Mouse (Mus musculus): ENCODE data around the gene Srcap. TPM values are rescaled to one million over a fixed set of nuclear protein-coding genes. Genes with fewer than 3 reads are reported as not detected.

The Srcap gene
- polyA plus RNA-seq, 1 experiment from 2014 or later = 25.3 TPM

DNA sequence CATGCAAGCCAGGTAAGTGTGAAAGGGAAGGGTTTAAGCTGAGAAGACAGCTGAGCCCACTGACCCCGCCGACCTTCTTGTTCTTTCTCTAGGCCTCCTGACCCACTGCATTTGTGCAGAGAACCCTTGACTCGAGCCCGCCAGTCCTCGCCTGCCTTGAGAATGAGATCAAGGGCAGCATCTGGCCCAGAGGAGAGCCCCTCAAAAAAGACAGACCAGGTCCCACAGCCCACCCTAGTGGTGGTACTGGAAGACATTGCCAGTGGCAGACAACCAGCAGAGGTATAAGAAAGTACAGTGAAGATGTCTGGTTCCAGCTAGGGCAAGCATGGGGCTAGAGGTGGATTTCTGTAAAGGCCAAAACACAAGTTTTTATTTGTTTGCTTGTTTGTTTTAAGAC, 38.1 kb upstream of the Srcap start:
- ATAC-seq (no peak), DNase-seq (ENCODE audit: low spot score) (peak; percentile 11)
- H3K27ac ChIP-seq (ENCODE audit: low read depth, low read length) = no peak overlapping the region
- peaks cover 40% of the 10 kb centered on the region for H3K36me3 ChIP-seq (ENCODE audit: control insufficient read depth, insufficient read depth, low read length)
- no peaks in the 10 kb centered on the region for H3K9me3 ChIP-seq (replicated peaks; ENCODE audit: control insufficient read depth, low read length)
- H3K4me3 ChIP-seq (ENCODE audit: low read depth, low read length) = no peak overlapping the region
- WGBS = 85% methylated on average over 5 of the region's 5 CpGs
- no peak overlapping the region for H3K4me2 ChIP-seq (ENCODE audit: low read length)
- H3K27me3 ChIP-seq (replicated peaks; ENCODE audit: control insufficient read depth, insufficient read depth, low read length) = no peaks in the 10 kb centered on the region
- H3K4me1 ChIP-seq (ENCODE audit: control insufficient read depth, insufficient read depth, low read length) = peaks cover 22% of the 10 kb centered on the region
- no peak overlapping the region for H3K9ac ChIP-seq (ENCODE audit: low read length)

DNA sequence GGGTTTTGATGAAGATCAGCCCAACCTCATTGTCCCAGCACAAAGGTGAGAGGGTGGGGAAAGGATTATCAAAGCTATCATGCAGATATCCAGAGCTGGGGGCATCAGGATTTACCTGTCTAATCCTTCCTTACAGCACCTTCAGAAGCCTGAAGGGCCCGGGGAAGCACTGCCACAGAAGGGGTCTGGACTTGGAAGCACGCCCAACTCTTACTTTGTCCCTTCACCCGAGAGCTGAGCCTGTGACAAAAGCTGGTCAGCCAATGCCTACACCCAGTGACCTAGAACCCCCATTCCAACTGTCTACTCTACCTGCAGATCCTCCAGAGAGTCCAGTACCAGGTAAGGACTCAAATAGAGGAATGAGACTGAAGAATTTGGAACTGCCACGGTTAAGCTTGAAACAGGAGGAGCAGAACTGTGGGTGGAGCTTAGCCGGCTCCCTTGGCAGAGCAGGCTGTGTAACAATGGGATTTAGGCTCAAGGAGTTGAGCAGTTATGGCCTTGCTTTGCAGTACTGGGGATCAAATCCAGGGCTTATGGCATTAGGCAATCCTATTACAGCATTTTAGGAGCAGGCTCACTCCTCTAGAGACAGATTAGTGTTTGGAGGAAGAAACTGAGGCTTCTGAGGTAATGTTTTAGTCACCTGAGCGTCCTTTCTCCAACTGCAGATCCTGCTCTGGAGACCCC, 37.3 kb upstream of the Srcap start:
- no peak overlapping the region for H3K4me2 ChIP-seq (ENCODE audit: low read length)
- no peaks in the 10 kb centered on the region for H3K9me3 ChIP-seq (replicated peaks; ENCODE audit: control insufficient read depth, low read length)
- no peak overlapping the region for H3K9ac ChIP-seq (ENCODE audit: low read length)
- peaks cover 19% of the 10 kb centered on the region for H3K4me1 ChIP-seq (ENCODE audit: control insufficient read depth, insufficient read depth, low read length)
- no peak overlapping the region for H3K4me3 ChIP-seq (ENCODE audit: low read depth, low read length)
- 69% methylated on average over 6 of the region's 6 CpGs for WGBS
- ATAC-seq (no peak), DNase-seq (ENCODE audit: low spot score) (no peak)
- peaks cover 40% of the 10 kb centered on the region for H3K36me3 ChIP-seq (ENCODE audit: control insufficient read depth, insufficient read depth, low read length)
- H3K27me3 ChIP-seq (replicated peaks; ENCODE audit: control insufficient read depth, insufficient read depth, low read length) = no peaks in the 10 kb centered on the region
- no peak overlapping the region for H3K27ac ChIP-seq (ENCODE audit: low read depth, low read length)

DNA sequence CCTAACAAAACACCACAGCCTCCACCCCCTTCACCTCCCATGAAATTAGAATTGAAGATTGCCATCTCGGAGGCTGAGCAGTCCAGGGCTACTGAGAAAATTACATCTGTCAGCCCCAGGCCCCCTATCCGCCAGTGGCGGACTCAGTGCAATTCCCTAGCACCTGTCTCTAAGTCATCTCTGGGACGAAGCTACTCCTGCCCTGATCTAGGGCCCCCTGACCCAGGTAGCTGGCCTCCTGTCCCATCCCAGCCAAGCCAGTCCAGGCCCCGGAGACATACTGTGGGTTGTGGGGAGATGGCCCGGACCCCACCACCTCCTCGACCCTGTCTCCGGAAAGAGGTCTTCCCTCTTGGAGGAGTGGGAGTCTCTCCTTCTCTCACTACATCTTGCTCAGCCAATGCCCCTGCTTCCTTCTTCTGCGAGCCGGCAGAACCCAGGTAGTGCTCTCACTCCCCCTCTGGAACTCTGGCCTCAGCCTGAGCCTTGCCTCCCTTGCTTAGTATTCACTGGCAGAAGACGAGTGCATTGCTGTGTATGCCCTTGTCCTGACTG, 36.5 kb upstream of the Srcap start:
- Histone ChIP-seq H3K4me3 (ENCODE audit: low read depth, low read length) (no peak overlapping the region), H3K9me3 (replicated peaks; ENCODE audit: control insufficient read depth, low read length) (no peaks in the 10 kb centered on the region), H3K4me1 (ENCODE audit: control insufficient read depth, insufficient read depth, low read length) (peaks cover 20% of the 10 kb centered on the region), H3K36me3 (ENCODE audit: control insufficient read depth, insufficient read depth, low read length) (peaks cover 40% of the 10 kb centered on the region), H3K27ac (ENCODE audit: low read depth, low read length) (no peak overlapping the region), H3K4me2 (ENCODE audit: low read length) (no peak overlapping the region), H3K9ac (ENCODE audit: low read length) (no peak overlapping the region), H3K27me3 (replicated peaks; ENCODE audit: control insufficient read depth, insufficient read depth, low read length) (no peaks in the 10 kb centered on the region)
- ATAC-seq (no peak), DNase-seq (ENCODE audit: low spot score) (no peak)
- WGBS = 97% methylated on average over 11 of the region's 11 CpGs

DNA sequence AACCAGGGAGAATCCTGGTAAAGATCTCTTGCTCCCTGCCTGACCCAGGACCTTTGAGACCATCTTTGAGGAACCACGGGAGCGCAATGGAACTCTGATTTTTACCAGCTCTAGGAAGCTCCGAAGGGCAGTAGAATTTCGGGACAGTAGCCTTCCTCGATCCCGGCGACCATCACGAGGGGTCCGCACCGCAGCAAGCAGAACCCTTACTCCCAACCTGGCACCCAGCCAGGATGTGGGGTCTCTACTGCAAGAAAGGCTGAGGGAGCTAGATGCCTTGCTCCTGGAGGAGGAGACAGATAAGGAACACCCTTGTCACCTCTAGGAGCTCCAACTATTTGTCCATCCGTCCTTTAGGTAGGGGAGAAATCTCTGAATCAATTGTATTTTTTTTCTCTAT, 35.4 kb upstream of the Srcap start:
- H3K4me1 ChIP-seq (ENCODE audit: control insufficient read depth, insufficient read depth, low read length) = peaks cover 28% of the 10 kb centered on the region
- H3K27me3 ChIP-seq (replicated peaks; ENCODE audit: control insufficient read depth, insufficient read depth, low read length) = no peaks in the 10 kb centered on the region
- peaks cover 51% of the 10 kb centered on the region for H3K36me3 ChIP-seq (ENCODE audit: control insufficient read depth, insufficient read depth, low read length)
- no peak overlapping the region for H3K4me2 ChIP-seq (ENCODE audit: low read length)
- H3K9me3 ChIP-seq (replicated peaks; ENCODE audit: control insufficient read depth, low read length) = no peaks in the 10 kb centered on the region
- ATAC-seq = no peak
- WGBS = 95% methylated on average over 11 of the region's 11 CpGs
- no peak overlapping the region for H3K27ac ChIP-seq (ENCODE audit: low read depth, low read length)
- no peak overlapping the region for H3K4me3 ChIP-seq (ENCODE audit: low read depth, low read length)
- no peak overlapping the region for H3K9ac ChIP-seq (ENCODE audit: low read length)
- DNase-seq (ENCODE audit: low spot score) = no peak

DNA sequence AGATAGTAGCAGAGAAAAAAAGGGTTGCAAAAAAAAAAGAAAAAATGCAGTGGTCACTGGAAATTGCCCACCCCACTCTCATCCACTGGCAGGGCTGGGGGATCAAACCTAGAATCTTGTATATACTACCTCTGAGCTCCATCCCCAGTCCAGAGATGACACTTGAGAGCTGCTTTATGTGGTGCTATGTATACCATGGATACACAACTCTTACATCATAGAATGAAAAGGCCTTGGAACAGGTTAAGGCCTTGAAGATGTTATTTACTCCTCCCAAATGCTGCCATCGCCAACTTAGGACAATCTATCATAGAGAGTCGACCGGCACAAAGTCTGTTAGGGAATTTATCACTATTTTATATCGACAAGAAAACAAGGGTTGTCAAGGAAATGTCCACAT, 34.9 kb upstream of the Srcap start:
- Histone ChIP-seq H3K4me3 (ENCODE audit: low read depth, low read length) (no peak overlapping the region; the same call in 1 of the 2 replicates), H3K9me3 (replicated peaks; ENCODE audit: control insufficient read depth, low read length) (no peaks in the 10 kb centered on the region), H3K27me3 (replicated peaks; ENCODE audit: control insufficient read depth, insufficient read depth, low read length) (no peaks in the 10 kb centered on the region), H3K9ac (ENCODE audit: low read length) (no peak overlapping the region), H3K4me1 (ENCODE audit: control insufficient read depth, insufficient read depth, low read length) (peaks cover 28% of the 10 kb centered on the region), H3K27ac (ENCODE audit: low read depth, low read length) (0 out of 2 replicates have a peak overlapping the region, but pooled peaks have one; percentile 96), H3K36me3 (ENCODE audit: control insufficient read depth, insufficient read depth, low read length) (peaks cover 56% of the 10 kb centered on the region), H3K4me2 (ENCODE audit: low read length) (peak overlapping the region; percentile 99; the same call in 1 of the 2 replicates)
- DNase-seq (ENCODE audit: low spot score) (no peak), ATAC-seq (no peak)
- WGBS = 86% methylated on average over 4 of the region's 4 CpGs

DNA sequence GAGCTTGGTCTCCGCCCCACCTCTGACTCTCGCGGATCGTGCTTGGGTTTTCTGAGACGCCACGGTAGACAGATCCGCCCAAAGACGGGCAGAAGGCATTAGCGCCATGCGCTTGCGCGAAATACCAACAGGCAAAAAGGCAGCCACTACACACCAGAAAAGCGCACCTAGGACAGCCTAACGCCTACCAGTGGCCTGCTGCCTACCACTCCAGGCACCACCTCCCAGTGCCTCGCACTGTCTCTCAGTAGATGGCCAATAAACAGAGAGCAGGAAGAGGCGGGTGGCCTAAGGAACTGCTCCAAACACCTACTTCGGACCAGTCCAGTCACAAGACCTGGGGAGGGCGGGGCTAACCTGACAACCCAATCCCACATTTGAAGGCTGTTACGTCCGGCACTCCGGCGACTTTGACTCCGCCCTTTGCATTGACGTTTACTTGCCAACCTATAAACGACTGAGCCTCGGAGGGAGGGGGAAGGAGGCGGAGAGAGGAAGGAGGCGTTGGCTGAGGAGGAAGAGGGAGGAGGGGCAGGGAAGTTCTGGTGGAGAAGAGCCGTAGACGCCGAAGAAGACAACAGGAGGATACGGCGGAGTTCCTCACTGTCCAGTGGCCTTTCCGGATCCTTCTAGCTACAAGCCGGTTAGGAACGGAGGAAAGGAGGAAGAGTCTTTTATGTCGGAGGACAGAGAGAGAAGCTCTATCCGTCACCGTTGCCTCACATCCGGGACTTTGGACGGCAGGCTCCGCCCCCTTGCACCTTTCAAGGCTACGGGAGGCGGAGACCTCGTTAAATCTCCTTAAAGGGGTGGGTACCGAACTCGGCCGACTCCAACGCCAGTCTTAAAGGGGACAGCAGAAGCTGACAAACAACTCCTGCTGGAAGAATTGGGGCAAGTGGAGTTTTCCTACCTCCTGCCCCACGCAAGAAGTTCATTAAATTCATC, 33.8 kb upstream of the Srcap start:
- peak; percentile 99 for DNase-seq (ENCODE audit: low spot score)
- no peaks in the 10 kb centered on the region for H3K27me3 ChIP-seq (replicated peaks; ENCODE audit: control insufficient read depth, insufficient read depth, low read length)
- H3K36me3 ChIP-seq (ENCODE audit: control insufficient read depth, insufficient read depth, low read length) = peaks cover 67% of the 10 kb centered on the region

DNA sequence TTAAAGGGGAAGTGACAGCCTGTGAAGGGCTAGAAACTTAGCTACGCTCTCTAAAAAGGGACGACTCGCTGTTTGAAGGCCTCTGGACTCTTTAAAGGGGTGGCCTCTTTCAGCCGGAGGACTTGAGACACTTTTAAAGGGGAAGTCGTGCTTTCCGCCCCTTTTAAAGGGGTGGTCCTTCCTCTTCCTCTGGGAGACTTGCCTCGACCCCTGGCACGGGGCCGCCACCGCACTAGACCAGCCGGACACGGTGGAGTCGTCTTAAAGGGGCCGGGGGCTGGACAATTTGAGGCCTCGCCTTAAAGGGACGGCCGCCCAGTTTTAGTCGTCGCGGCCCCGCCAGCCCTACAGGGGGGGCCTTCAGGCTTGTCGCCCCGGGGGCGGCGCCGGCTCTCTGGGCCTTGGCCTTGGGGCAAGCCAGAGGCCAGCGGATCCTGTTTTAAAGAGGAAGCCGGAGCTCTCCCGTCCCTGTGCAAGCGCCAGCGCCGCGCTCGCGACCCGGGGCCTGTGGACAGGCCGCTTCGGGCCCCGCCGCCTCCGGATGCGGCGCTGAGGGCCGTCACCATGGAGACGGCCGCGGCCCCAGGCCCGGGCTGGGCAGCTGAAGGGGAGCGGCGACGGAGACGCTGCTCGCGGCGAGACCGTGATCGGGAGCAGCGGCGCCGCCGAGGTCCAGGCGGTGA, 33.0 kb upstream of the Srcap start, which contains the start of gene Fbrs:
Gene Fbrs, plus strand, starts transcription at position 565 of the 683 bp plus-strand sequence.
- ATAC-seq = peak; percentile 77
- H3K36me3 ChIP-seq (ENCODE audit: control insufficient read depth, insufficient read depth, low read length) = peaks cover 69% of the 10 kb centered on the region

More for the DNA sequence above, 33.8 kb upstream of the Srcap start:
- H3K27ac ChIP-seq (ENCODE audit: low read depth, low read length) = peak overlapping the region; percentile 96
- no peaks in the 10 kb centered on the region for H3K9me3 ChIP-seq (replicated peaks; ENCODE audit: control insufficient read depth, low read length)
- ATAC-seq = peak; percentile 91
- under 1% methylated on average over 50 of the region's 50 CpGs for WGBS
- peak overlapping the region; percentile 98 for H3K4me3 ChIP-seq (ENCODE audit: low read depth, low read length)
- peak overlapping the region; percentile 99 for H3K4me2 ChIP-seq (ENCODE audit: low read length)
- H3K4me1 ChIP-seq (ENCODE audit: control insufficient read depth, insufficient read depth, low read length) = peaks cover 22% of the 10 kb centered on the region
- peak overlapping the region; percentile 96 for H3K9ac ChIP-seq (ENCODE audit: low read length)

More for the DNA sequence above, 33.0 kb upstream of the Srcap start, which contains the start of gene Fbrs:
- Histone ChIP-seq H3K9ac (ENCODE audit: low read length) (peak within 1 kb of the TSS; percentile 96), H3K4me2 (ENCODE audit: low read length) (peak within 1 kb of the TSS; percentile 99), H3K4me3 (ENCODE audit: low read depth, low read length) (peak within 1 kb of the TSS; percentile 98), H3K9me3 (replicated peaks; ENCODE audit: control insufficient read depth, low read length) (no peaks in the 10 kb centered on the region), H3K27me3 (replicated peaks; ENCODE audit: control insufficient read depth, insufficient read depth, low read length) (no peaks in the 10 kb centered on the region), H3K4me1 (ENCODE audit: control insufficient read depth, insufficient read depth, low read length) (peaks cover 22% of the 10 kb centered on the region), H3K27ac (ENCODE audit: low read depth, low read length) (peak within 1 kb of the TSS; percentile 96)
- under 1% methylated on average over 48 of the region's 62 CpGs for WGBS
- DNase-seq (ENCODE audit: low spot score) = peak; percentile 98
